Mouse (Mus musculus): ENCODE measurements around the gene Tstd1.

Gene Tstd1

DNA sequence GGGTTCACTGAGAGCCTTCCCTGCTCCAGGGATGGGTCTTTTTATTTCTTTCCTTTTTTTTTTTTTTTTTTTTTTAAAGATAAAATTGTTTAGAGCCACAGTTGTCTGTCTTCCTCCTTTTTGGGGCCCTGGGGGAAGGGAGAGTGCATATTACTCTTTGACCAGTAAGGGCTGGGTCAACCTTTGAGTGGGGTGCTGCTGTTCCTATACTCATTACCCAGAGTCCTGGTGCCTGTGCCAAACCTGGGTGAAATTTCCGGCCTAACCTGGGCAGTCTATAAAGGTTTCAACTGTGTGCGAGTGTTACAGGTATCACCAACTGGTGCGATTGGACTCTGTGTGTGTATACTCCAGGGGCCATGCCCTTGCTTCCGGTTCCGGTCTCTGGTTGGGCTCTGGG is at the start of gene Tstd1:
TSS of gene Tstd1 (plus strand) at position 213 of the 400 bp plus-strand sequence.
- no peak for DNase-seq (ENCODE audit: low read depth)

DNA sequence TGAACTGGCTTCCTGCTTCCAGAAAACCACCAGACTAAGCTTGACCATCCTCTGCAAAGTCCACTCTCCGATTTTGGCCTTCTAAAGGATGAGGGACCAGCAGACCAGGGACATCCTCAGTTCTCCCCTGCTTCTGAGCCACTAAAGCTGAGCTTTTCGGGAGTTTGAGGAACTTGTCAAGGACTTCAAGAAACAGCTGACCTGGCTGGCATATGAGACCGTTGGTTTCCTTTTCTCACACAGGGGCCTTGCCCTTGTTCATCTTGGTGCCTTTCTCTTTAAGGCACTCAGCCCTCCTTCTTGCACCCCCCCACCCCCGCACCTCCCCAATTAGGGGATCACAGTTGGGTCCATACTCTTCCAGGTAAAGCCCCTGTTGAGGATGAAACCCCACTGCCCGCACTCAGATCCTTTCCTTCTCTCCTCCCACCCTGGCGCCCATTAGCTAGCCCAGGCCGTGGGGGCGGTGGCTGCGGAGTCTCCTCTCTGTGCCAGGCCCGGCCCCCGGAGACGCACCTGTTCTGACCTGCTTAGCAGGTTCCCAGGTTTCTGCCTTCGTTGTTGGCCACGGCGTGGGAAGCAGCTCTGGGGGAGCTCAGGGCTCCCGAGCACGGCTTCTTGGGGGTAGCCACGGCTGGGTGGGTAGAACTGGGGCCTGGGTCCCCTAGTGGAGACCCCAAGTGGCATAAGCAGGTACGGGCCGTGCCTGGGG is 48.7 kb upstream of the Tstd1 start, which contains the start of gene Nectin4:
TSS of gene Nectin4 (plus strand) at position 255 of the 712 bp plus-strand sequence.
- DNase-seq (ENCODE audit: low read depth) = no peak

DNA sequence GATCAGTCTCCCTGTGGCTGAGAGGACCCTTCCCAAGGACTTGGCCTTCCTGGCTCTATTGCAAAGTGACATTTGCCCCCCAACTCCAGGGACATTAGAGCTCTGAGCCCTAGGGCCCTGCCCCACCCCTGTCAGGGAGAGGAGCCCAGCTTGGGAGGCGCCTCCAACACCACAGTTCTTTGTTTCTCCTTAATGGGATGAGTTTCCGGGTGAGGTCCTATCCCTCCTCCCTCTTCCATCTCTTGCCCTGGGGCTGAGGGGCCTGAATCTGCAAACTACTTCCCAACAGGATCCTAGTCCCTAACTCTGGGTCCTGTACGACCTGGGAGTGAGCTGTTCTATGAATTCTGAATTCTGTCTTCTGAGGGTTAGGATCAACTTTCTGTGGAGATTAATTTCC is 45.8 kb upstream of the Tstd1 start:
- no peak for DNase-seq (ENCODE audit: low read depth)

DNA sequence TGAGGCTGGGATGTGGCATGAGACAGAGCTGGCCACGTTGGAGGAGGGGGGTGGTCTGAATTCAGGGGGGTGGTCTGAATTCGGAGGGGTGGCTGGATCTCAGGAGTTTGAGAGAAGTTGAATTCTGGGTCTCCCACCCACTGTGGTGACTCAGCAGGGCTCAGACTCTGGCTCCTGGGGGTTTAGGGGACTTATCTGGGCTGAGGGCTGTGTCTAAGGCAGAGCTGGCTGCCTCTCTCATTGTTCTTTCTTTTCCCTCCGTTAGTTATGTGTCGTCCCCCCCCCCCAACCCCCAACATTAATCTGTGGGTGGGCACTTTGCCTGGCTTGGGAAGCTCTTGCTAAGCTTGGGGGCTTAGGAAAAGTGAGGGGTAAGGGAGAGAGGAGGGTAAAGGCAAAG is 44.7 kb upstream of the Tstd1 start:
- no peak for DNase-seq (ENCODE audit: low read depth)

DNA sequence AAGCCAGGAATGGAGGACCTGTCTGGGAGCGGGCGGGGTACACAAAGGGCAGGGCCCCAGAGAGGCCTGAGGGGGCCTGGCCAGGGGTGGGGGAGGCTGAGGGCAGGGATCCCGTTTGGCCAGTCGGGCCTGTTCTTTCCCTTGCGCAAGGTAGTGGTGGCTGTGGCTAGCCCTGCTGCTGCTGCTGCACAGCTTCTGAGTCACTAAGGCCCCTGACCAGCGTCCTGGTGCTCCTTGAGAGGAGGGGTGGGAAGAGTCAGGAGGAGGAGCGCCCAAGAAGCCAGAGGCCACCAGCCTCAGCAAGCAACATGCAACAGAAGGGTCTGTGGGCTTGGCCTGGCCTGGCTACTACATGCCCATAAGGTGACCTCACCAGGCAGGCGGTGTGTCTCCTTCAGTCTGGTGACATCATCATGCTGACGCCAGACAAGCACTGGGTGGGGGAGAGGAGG is 43.0 kb upstream of the Tstd1 start:
- no peak for DNase-seq (ENCODE audit: low read depth)

DNA sequence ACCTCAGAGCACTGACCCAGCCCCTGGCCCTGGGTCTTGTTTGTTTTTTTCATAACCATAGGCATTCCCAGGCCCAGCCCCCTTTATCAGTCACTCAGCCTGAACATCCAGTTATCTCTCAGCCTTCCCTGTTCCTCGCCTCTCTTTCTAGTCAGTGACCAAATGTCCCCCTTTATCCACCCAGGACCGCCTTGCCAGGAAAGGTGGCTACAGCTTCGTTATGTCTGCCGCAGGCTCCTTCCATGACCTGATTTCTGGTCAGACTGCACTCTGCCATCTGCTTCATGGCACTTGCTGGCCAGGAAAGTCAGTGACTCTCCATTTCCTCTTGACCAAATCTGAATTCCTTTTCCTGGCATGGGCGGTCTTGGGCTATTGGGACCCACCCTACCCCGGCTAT is 40.4 kb upstream of the Tstd1 start:
- DNase-seq (ENCODE audit: low read depth) = no peak

DNA sequence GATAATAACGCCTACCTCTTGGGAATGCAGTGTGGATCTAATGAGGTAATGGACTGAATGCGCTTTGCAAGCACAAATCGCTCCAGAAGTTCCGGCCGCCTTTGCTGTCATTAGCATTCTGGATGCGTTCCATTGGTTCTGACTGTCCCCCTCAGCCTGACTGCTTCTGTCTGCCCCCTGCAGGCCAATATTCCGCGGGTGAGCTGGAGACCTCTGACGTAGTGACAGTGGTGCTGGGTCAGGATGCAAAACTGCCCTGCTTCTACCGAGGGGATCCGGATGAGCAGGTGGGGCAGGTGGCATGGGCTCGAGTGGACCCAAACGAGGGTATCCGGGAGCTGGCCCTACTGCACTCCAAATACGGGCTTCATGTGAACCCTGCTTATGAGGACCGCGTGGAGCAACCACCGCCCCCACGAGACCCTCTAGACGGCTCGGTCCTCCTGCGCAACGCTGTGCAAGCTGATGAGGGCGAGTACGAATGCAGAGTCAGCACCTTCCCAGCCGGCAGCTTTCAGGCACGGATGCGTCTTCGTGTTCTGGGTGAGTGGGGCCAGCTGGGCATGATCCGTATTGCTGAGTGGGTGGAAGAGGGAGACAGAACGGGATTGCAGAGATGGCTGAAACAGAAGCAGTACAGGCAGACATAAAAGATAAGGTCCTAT is 38.6 kb upstream of the Tstd1 start:
- DNase-seq (ENCODE audit: low read depth) = peak; percentile 85

DNA sequence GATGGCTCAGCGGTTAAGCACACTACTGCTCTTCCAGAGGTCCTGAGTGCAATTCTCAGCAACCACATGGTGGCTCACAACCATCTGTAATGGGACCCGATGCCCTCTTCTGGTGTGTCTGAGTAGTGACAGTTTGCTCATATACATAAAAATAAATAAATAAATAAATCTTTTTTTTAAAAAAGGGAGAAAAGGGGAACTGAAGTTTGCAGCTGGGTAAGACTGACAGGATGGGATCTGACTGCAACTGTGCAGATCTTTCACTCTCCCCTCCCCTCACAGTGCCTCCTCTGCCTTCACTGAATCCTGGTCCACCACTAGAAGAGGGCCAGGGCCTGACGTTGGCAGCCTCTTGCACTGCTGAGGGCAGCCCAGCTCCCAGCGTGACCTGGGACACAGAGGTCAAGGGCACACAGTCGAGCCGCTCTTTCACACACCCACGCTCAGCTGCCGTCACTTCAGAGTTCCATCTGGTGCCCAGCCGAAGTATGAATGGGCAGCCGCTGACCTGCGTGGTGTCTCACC is 36.5 kb upstream of the Tstd1 start:
- DNase-seq (ENCODE audit: low read depth) = no peak

DNA sequence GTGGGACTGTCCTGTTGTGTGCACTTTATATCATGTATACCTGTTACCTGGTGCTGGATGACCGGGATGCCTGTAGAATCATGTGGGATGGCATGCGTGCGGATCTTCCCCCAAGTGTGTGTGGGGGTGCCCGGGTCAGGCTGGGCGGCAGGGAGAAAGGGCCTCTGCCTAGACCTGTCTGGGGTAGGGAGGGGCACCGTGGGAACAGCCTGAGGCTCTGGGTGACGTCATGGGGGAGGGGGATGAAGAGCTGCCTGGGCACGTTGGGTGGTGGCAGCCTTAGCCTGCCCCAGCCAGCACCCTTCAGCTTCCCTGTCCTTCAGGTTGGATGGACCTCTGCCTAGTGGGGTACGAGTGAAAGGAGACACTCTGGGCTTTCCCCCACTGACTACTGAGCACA is 34.3 kb upstream of the Tstd1 start:
- no peak for DNase-seq (ENCODE audit: low read depth)

DNA sequence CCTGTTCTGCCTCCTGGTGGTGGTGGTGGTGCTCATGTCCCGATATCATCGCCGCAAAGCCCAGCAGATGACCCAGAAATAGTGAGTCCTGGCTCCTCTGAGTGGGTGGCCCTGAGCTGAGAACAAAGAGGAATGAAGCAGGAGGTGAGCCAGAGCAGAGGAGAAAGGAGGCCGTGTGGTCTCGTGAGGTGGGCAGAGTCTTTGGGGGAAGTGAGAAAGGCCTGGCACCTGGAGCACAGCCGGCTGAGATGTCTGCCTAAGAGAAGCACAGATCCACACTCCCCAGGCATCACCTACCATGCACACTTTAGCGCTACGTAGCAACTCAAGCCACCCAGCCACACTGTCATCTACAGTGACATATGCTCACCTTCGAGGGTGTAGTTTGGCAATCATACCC is 33.5 kb upstream of the Tstd1 start:
- no peak for DNase-seq (ENCODE audit: low read depth)

DNA sequence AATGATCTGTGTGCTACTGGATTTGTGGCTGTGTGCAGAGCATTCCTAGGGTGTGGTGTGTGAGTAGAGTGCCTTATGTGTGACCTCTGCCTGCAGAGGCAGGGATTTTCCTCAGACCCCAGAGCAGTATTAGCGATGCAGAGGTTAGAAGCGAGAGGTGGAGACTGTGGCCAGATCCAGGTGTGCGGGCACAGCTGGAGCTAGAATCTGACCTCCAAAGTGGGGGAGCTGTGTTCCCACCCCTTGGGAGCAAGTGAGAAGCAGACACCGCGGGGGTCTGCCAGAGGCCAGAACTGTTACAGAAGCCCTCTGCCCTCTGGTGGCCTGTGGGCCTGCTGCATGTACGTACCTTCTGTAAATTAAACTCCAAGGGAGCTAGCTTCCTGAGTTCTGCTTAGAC is 31.6 kb upstream of the Tstd1 start:
- peak; percentile 68 for DNase-seq (ENCODE audit: low read depth)

DNA sequence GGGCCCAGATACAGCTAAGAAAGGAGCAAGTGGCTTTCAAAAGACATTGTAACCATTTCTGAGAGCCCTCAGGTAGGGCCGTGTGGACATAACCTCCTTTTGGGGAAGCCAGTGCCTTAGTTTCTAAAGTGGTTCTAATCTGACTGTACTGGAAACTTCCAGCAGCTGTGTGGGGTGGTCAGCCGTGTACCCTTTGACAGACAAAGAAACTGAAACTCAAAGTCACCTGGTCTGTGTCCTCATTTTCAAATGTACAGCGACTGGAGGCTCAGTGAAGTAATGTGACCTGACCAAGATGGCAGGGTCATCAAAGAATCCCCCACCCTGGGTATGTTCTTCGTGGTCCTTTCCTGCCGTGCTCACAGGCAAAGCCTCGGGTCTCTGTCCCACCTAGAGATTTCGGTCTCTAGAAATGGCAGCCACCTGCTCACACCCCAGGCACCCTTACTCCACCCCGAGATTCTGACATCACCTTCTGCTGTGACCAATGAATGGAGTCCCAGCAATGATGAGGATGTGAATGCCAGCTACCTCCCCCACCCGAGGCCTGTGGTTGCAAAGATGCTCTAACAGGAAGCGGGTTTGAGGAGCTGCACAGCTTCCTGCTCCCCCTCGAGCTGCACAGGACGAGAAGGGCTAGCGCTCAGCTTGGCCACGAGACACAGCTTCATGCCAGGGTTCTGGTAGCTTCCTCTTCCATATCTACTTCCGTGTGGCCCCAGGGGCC is 30.1 kb upstream of the Tstd1 start, which contains the start of gene Arhgap30:
TSS of gene Arhgap30 (plus strand) at position 579 of the 727 bp plus-strand sequence.
- DNase-seq (ENCODE audit: low read depth) = peak; percentile 96

DNA sequence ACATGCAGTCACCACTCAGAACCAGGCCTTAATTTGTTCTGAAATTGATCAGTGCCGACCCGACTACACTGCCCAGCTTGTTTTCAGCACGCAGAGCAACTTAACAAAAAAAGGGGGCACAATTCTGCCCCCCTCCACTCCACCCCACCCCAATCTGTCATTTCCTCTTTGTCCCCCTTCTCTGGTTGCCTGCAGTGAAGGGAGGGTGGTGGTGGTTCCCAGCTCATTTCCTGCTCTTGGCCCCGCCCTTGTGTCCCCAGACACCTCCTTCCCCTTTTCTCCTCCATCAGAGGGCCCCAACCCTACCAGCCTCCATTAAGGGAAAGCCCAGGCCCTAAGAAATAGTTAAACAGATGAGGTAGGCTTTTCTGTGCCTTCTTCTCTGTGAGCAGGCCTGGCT is 28.6 kb upstream of the Tstd1 start:
- peak; percentile 87 for DNase-seq (ENCODE audit: low read depth)

DNA sequence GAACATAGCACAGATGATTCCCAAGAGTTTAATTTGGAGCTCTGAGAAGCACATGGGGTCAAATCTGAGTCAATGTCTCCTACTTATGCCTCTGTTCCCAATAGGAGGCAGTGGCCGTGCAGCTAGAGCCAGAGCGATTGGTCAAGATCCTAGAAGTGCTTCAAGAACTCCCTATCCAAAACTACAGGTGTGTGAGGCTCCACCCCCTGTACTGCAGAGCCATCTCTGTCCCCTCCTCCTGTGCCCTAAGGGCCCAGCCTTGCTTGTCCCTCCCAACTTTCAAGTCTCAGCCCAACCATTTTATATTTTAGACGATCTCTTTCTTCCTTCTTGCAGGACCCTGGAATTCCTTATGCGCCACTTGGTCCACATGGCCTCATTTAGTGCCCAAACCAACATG is 16.9 kb upstream of the Tstd1 start:
- no peak for DNase-seq (ENCODE audit: low read depth)

DNA sequence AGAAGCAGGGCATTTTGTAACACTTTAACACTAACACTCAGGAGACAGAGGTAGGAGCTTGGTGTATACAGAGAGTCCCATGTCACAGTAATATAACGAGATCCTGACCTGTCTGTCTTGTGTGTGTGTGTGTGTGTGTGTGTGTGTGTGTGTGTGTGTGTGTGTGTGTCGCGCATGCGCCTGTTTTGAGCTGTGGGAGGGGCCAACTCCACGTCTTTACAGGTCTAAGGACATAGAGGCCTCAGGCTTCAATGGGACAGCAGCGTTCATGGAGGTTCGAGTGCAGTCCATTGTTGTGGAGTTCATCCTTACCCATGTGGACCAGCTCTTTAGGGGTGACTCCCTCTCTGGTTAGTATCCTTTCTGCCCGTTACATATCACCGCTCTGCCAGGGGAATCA is 15.7 kb upstream of the Tstd1 start:
- DNase-seq (ENCODE audit: low read depth) = no peak

DNA sequence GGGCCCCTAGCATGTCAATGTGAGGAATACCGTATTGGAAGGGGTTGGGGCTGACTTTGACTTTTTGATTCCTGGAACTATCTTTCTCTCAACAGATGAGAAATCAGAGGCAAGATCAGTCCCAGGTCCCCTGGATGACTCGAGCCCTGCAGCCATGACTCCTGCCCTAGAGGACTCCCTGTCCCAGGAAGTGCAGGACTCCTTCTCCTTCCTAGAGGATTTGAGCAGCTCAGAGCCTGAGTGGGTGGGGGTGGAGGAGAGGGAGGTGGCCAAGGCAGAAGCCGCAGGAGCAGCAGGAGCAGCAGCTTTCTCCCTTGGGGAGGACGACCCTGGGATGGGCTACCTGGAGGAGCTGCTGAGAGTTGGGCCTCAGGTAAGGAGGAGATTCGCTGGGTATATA is 11.4 kb upstream of the Tstd1 start:
- no peak for DNase-seq (ENCODE audit: low read depth)

DNA sequence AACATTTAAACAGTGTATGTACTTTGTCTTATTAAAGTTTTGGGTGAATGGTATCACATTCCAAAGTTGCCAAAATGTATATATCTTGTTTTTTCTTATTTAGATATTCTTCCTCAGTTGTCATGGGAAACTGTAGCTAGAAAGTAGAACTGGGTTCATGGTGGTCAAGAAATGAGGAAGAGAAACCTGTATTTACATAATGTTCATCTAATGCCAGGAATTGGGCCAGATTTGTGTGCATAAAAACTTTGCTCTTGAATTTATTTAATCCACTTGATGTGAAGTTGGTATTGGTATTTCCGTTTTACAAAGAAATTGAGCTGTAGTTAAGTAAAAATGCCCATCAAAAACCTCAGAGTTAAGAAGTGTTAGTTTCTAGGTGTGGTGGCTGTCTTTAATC is 8.4 kb upstream of the Tstd1 start:
- DNase-seq (ENCODE audit: low read depth) = no peak

DNA sequence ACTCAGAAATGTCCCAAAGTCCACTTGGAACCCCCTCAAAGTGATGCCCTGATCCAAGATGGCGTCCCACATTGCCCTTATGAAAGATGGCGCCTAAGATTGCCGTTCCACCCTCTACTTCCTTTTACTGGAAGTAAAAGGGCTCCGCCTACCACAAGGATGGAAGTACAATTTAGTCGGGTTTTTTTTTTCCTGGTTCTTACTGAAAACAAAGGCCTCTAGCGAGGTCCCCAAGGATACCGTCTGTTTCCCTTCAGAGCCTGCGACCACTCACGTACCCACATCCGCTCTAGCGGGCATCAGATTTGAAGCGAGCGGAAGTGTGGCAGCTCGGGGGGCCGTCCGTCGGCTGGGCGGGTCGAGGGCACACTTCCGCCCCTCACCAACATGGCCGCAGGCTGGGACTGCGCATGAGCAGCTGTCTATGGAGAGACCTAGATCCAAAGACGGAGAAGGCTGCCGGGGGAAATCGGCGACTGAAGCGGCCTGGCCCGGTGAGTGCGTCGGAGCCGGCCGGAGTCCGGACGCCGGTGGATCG is 7.7 kb upstream of the Tstd1 start, which contains the start of gene Usf1:
TSS of gene Usf1 (plus strand) at position 367 of the 538 bp plus-strand sequence.
- DNase-seq (ENCODE audit: low read depth) = peak; percentile 98

DNA sequence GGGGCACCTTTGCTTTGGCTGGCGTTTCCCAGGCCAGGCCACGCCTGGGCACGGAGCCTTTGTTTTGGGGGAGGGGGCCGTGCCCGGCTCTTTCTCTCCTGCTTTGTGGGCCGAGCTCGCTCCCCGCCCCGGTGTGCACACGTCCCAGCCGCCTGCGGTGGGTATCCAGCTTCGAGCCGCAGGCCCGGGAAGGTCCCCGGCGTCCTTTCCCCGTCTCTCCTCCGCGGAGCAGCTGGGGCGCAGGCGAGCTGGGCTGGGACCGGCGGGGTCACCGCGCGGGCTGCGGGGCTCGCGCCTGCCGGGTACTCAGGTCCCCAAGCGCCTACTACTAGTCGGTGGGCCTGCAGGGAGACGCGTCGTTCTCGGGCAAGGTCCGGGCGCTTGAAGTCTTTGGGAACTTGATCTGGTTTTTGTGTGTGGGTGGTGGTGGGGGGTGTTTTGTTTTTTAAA is 7.2 kb upstream of the Tstd1 start:
- DNase-seq (ENCODE audit: low read depth) = no peak

DNA sequence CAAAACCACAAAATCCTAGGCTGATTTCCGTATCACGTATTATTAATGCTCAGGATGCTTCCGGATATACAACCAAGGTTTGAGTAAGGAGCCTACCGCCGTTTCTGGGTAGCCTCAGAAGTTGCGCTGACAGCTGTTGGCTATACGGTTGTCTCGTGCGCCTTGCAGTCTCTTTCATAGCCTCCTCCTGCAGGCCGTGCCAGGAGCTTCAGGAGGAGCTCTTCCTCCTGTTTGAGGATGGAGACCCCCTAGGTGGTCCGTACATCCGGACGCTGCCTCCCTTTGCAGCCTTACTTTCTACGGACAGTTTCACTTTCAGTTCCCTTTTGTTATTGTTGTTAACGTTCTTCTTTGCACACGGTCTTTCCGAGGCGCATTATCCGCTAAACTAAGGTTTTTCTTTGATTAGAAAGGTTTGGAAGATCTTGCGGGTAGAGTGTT is 6.7 kb upstream of the Tstd1 start:
- DNase-seq (ENCODE audit: low read depth) = peak; percentile 77

DNA sequence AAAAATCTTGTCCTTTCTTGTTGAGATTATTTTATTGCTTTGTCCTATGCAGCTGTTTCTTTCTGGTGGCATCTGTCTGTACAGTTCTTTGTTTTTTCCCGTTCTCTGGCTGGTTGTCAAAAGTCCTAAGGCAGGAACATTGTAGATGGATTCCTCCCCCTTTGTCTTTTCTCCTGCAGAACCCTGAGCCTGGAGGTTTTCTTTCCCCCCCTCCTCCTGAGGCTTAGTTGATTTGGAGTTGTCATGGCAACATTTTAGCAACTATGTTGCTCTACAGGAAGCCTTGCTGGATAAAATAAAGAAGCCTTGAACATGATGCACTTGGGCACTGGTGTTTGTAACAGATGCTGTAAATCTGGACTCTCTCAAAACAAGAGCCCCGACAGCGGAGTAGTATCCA is 6.2 kb upstream of the Tstd1 start:
- peak; percentile 62 for DNase-seq (ENCODE audit: low read depth)

DNA sequence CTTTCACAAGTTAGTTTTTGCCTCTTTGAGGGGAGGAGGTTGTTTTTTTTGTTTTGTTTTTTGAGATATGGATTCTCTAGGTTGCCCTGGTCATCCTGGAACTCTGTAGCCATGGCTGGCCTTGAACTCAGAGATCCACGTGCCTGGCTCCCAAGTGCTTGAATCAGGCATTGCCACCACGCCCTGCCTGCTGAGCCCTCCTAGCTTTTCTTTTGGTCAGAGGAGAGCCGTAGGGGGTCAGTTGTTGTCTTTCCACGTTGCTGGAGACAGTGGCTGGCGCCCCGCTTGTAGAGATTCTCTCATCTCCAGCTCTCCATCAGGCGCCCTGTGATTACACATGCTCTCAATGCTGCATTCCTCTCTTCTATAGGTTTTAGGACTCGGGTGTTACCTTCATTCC is 5.1 kb upstream of the Tstd1 start:
- DNase-seq (ENCODE audit: low read depth) = no peak
